Mouse (Mus musculus): ENCODE measurements around the gene Utp3.

The Utp3 gene

GRCm38 (mm10) chr5:88569541-88569940 is 15.3 kb downstream of the Utp3 start:
- DNase-seq (ENCODE audit: low spot score in 2 of 2): no peak

GRCm38 (mm10) chr5:88574829-88575228 is 20.6 kb downstream of the Utp3 start:
- no peak for DNase-seq (ENCODE audit: low spot score in 2 of 2)

GRCm38 (mm10) chr5:88575506-88576338 is 21.5 kb downstream of the Utp3 start:
- no peak for DNase-seq (ENCODE audit: low spot score in 2 of 2)

GRCm38 (mm10) chr5:88580681-88581080 is 26.4 kb downstream of the Utp3 start:
- DNase-seq (ENCODE audit: low spot score in 2 of 2): no peak

GRCm38 (mm10) chr5:88581343-88581742 is 27.1 kb downstream of the Utp3 start:
- DNase-seq (ENCODE audit: low spot score in 2 of 2): no peak

GRCm38 (mm10) chr5:88583271-88584031 is 29.2 kb downstream of the Utp3 start:
- peak; percentile 42 to 57 for DNase-seq (ENCODE audit: low spot score in 2 of 2)

GRCm38 (mm10) chr5:88584061-88584460 is 29.8 kb downstream of the Utp3 start:
- no peak for DNase-seq (ENCODE audit: low spot score in 2 of 2)

- no peak for DNase-seq (ENCODE audit: low spot score in 2 of 2)
Measured at GRCm38 (mm10) chr5:88586407-88587174, 32.3 kb downstream of the Utp3 start.

GRCm38 (mm10) chr5:88587211-88587934 is 33.1 kb downstream of the Utp3 start:
- peak in 1 of 2 experiments; percentile 24 for DNase-seq (ENCODE audit: low spot score in 2 of 2)

- no peak for DNase-seq (ENCODE audit: low spot score in 2 of 2)
Measured at GRCm38 (mm10) chr5:88588481-88588880, 34.2 kb downstream of the Utp3 start.

GRCm38 (mm10) chr5:88593421-88594172 is 39.3 kb downstream of the Utp3 start:
- no peak for DNase-seq (ENCODE audit: low spot score in 2 of 2)

GRCm38 (mm10) chr5:88594173-88594569 is 39.9 kb downstream of the Utp3 start:
- no peak for DNase-seq (ENCODE audit: low spot score in 2 of 2)

- DNase-seq (ENCODE audit: low spot score in 2 of 2): peak in 1 of 2 experiments; percentile 27
Measured at GRCm38 (mm10) chr5:88595537-88596455, 41.5 kb downstream of the Utp3 start.

- DNase-seq (ENCODE audit: low spot score in 2 of 2): no peak
Measured at GRCm38 (mm10) chr5:88598961-88599360, 44.7 kb downstream of the Utp3 start.

GRCm38 (mm10) chr5:88602030-88602429 is 47.8 kb downstream of the Utp3 start:
- no peak for DNase-seq (ENCODE audit: low spot score in 2 of 2)

- DNase-seq (ENCODE audit: low spot score in 2 of 2): no peak
Measured at GRCm38 (mm10) chr5:88602713-88603112, 48.5 kb downstream of the Utp3 start.

GRCm38 (mm10) chr5:88604046-88604445 is 49.8 kb downstream of the Utp3 start:
- DNase-seq (ENCODE audit: low spot score in 2 of 2): no peak

- no peak for DNase-seq (ENCODE audit: low spot score in 2 of 2)
Measured at GRCm38 (mm10) chr5:88604641-88605358, 50.5 kb downstream of the Utp3 start.
